Comparison of ENCODE assay signal across 8 mouse cellular contexts in genomic region chr9:123367636-123368035, GRCm38 (mm10). TPM values are rescaled to one million over a fixed set of nuclear protein-coding genes. Genes with fewer than 3 reads are reported as not detected.
DNase-seq lines count a peak whose midpoint lies in the region; ATAC-seq lines count a peak whose summit lies in the region.

No protein-coding gene starts in this region.

- H3K27ac ChIP-seq in heart, embryonic 14.5 days (replicated peaks in 1 of 2; ENCODE audit: control insufficient read depth in 1 of 2, insufficient read depth in 1 of 2, low read depth in 2 of 2, low read length in 2 of 2) = no peak overlapping the region
- H3K27ac ChIP-seq in hindbrain, embryonic 15.5 days (replicated peaks) = peak overlapping the region; percentile 89; the same call in 1 of the 2 replicates
- H3K27ac ChIP-seq in midbrain, embryonic 14.5 days (replicated peaks; ENCODE audit: low read depth, low read length) = no peak overlapping the region

- ATAC-seq in heart, embryonic 14.5 days (ENCODE audit: insufficient number of reproducible peaks, insufficient read depth, low FRiP score, low read depth) = no peak
- no peak for ATAC-seq in hindbrain, embryonic 15.5 days (ENCODE audit: low FRiP score, low read depth)
- ATAC-seq in midbrain, embryonic 14.5 days (ENCODE audit: low FRiP score, low TSS enrichment) = no peak

- no peaks in the 10 kb centered on the region for H3K9me3 ChIP-seq in heart, embryonic 14.5 days (ENCODE audit: control insufficient read depth, low read length)
- H3K9me3 ChIP-seq in hindbrain, embryonic 15.5 days = no peaks in the 10 kb centered on the region
- H3K9me3 ChIP-seq in midbrain, embryonic 14.5 days (ENCODE audit: control insufficient read depth, low read length) = no peaks in the 10 kb centered on the region

- peak overlapping the region; percentile 88 to 99; a peak in 3 of 4 replicates for H3K4me3 ChIP-seq in heart, embryonic 14.5 days (ENCODE audit: control insufficient read depth in 1 of 2, insufficient read depth in 1 of 2, low read depth in 1 of 2, low read length in 2 of 2)
- H3K4me3 ChIP-seq in hindbrain, embryonic 15.5 days = peak overlapping the region; percentile 57
- H3K4me3 ChIP-seq in midbrain, embryonic 14.5 days (replicated peaks; ENCODE audit: low read depth, low read length) = peak overlapping the region; percentile 82

- peak overlapping the region; percentile 84 for H3K4me2 ChIP-seq in heart, embryonic 14.5 days (ENCODE audit: low read length)
- H3K4me2 ChIP-seq in hindbrain, embryonic 15.5 days = peak overlapping the region; percentile 59
- peak overlapping the region; percentile 76 for H3K4me2 ChIP-seq in midbrain, embryonic 14.5 days (ENCODE audit: low read length)

- peaks cover 3 to 8% of the 10 kb centered on the region in 2 experiments; a peak in 2 of 4 replicates for H3K4me1 ChIP-seq in heart, embryonic 14.5 days (ENCODE audit: control insufficient read depth in 2 of 2, insufficient read depth in 2 of 2, low read length in 2 of 2)
- H3K4me1 ChIP-seq in hindbrain, embryonic 15.5 days (replicated peaks) = peaks cover 17% of the 10 kb centered on the region
- H3K4me1 ChIP-seq in midbrain, embryonic 14.5 days (ENCODE audit: control insufficient read depth, insufficient read depth, low read length) = peaks cover 15% of the 10 kb centered on the region

- no peaks in the 10 kb centered on the region for H3K27me3 ChIP-seq in heart, embryonic 14.5 days (ENCODE audit: control insufficient read depth, insufficient read depth, low read length)
- H3K27me3 ChIP-seq in hindbrain, embryonic 15.5 days = no peaks in the 10 kb centered on the region
- no peaks in the 10 kb centered on the region for H3K27me3 ChIP-seq in midbrain, embryonic 14.5 days (ENCODE audit: control insufficient read depth, insufficient read depth, low read length)

- DNase-seq in heart, adult 11 months = no peak
- DNase-seq in NIH3T3 (ENCODE audit: low read depth) = peak; percentile 72
- no peak for DNase-seq in midbrain, embryonic 14.5 days
- no peak for DNase-seq in embryo, embryonic 9.5 days (ENCODE audit: extremely low spot score)
- no peak for DNase-seq in urinary bladder, postnatal 10 days (ENCODE audit: low spot score)
- DNase-seq in cerebellum, adult 11 months = no peak

- H3K36me3 ChIP-seq in heart, embryonic 14.5 days (ENCODE audit: control insufficient read depth, insufficient read depth, low read length) = peaks cover 10% of the 10 kb centered on the region
- peaks cover 5% of the 10 kb centered on the region; the same call in 1 of the 2 replicates for H3K36me3 ChIP-seq in hindbrain, embryonic 15.5 days
- H3K36me3 ChIP-seq in midbrain, embryonic 14.5 days (ENCODE audit: control insufficient read depth, insufficient read depth, low read length) = peaks cover 7% of the 10 kb centered on the region; the same call in 1 of the 2 replicates

- peak overlapping the region; percentile 88 for H3K9ac ChIP-seq in heart, embryonic 14.5 days (ENCODE audit: low read length)
- peak overlapping the region; percentile 62 for H3K9ac ChIP-seq in hindbrain, embryonic 15.5 days
- no peak overlapping the region for H3K9ac ChIP-seq in midbrain, embryonic 14.5 days (replicated peaks; ENCODE audit: low read length)

RNA-seq across cellular contexts. Expression of gene Lars2, which starts 0.9 kb away (rescaled TPM):
- 1,217 and 1,378 TPM in 2 replicates for polyA plus RNA-seq in heart, embryonic 14.5 days (2014; fragmentation: Nextera tagmentation; extraction: Ambion mirVana)
- 718 and 834 TPM in 2 replicates for polyA plus RNA-seq in hindbrain, embryonic 15.5 days (2015; fragmentation: Nextera tagmentation; extraction: Ambion mirVana)
- 1,346 and 1,403 TPM in 2 replicates for polyA plus RNA-seq in midbrain, embryonic 14.5 days (2014; fragmentation: Nextera tagmentation; extraction: Ambion mirVana)
